Mouse (Mus musculus): Measurements from ENCODE around the gene Cds1.

DNA sequence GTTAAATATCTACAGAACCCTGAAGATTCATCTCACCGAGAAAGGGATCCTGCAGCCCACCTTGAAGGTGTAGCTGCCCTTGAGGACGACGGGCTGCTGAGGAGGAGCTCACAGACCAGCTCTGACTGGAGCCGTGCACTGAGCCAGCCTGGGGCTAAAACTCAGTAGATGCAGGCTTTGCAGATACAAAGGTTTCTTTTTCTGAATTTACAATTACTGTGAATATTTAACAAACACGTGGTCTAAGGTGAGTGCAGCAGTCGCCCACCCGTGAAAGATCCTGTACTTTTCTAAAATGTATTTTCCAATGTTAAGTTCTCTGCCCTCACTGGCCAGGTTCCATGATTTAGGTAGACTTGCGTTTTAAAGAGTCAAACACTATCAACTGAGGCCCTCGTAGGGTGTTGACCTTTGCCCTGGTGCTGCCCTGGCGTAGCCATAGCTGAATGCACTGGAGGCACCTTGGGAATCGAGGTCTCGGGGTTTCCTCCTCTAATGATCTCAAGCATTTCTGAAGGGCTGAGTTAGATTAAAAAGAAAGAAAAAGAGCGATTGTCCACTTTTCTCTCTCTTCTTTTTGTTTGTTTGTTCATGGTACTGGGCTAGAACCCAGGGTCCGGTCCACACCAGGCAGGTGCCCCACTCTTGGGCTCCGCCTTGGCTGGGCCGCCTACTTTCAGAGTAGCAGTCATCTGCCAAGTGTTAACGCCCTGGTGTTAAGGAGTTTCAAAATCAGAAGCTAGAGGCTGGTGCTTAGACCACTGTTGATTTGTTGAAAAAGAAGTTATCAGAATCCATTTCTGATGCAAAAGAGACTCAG, 56.8 kb downstream of the Cds1 start:
- TF ChIP-seq CTCF (IDR thresholded peaks at IDR 0.05; ENCODE audit: low read depth) (no peak), EP300 (IDR thresholded peaks at IDR 0.05; ENCODE audit: low read depth) (no peak)

All from liver, embryonic 14.5 days (tissue).